Mouse (Mus musculus): ENCODE measurements around the gene Rps19.

GRCm38 (mm10) chr7:24882416-24883199 lies 1.6 kb upstream of the Rps19 start:
- TF ChIP-seq CTCF (conservative IDR thresholded peaks at IDR 0.05 in 1 of 2, IDR thresholded peaks at IDR 0.05 in 1 of 2; ENCODE audit: low read depth in 2 of 2, low read length in 2 of 2) (no peak), POLR2A (IDR thresholded peaks at IDR 0.05; ENCODE audit: low read depth, low read length) (no peak), KAT2A (IDR thresholded peaks at IDR 0.05; ENCODE audit: insufficient replicate concordance, low read length) (no peak), CHD2 (IDR thresholded peaks at IDR 0.05; ENCODE audit: low read length) (no peak), HCFC1 (IDR thresholded peaks at IDR 0.05; ENCODE audit: low read depth, low read length) (no peak), TCF12 (IDR thresholded peaks at IDR 0.05; ENCODE audit: low read depth, low read length) (no peak), TBP (conservative IDR thresholded peaks at IDR 0.05; ENCODE audit: low read depth, low read length) (no peak), BHLHE40 (IDR thresholded peaks at IDR 0.05; ENCODE audit: low read depth, low read length) (no peak), UBTF (IDR thresholded peaks at IDR 0.05; ENCODE audit: low read depth, low read length) (no peak), USF2 (conservative IDR thresholded peaks at IDR 0.05; ENCODE audit: low read depth, low read length) (no peak), EP300 (IDR thresholded peaks at IDR 0.05; ENCODE audit: low read length) (no peak), MAX (IDR thresholded peaks at IDR 0.05; ENCODE audit: low read length) (no peak), RCOR1 (conservative IDR thresholded peaks at IDR 0.05; ENCODE audit: low read depth, low read length) (no peak), MYC (IDR thresholded peaks at IDR 0.05; ENCODE audit: low read depth, low read length) (no peak)
